Mouse (Mus musculus) intestine, embryonic 15.5 days (tissue): Measurements from ENCODE around the gene Slc25a22. TPM values are rescaled to one million over a fixed set of nuclear protein-coding genes. Genes with fewer than 3 reads are reported as not detected.

Experiments used
- ATAC-seq: fragments of 200-750 bp; cut with Nextera tagmentation; 2 replicates; pipeline ENCODE4 v1.8.0; 2017; ENCODE audit warnings: moderate TSS enrichment, moderate library complexity
- H3K27ac ChIP-seq: fragments of 300-500 bp; sonication (generic); 2 replicates; pipeline ENCODE4 v1.5.1; 2015; ENCODE audit warnings: mild to moderate bottlenecking, inconsistent platforms
- H3K27me3 ChIP-seq: fragments of 300-500 bp; sonication (generic); replicated peaks from 2 replicates; pipeline ENCODE4 v1.6.1; 2015; ENCODE audit warnings: inconsistent platforms
- H3K36me3 ChIP-seq: fragments of 300-500 bp; sonication (generic); 2 replicates; pipeline ENCODE4 v1.6.1; 2015; ENCODE audit warnings: inconsistent platforms
- H3K4me1 ChIP-seq: fragments of 300-500 bp; sonication (generic); replicated peaks from 2 replicates; pipeline ENCODE4 v1.6.1; 2015; ENCODE audit warnings: inconsistent platforms
- H3K4me2 ChIP-seq: fragments of 300-500 bp; sonication (generic); replicated peaks from 2 replicates; pipeline ENCODE4 v1.6.1; 2015; ENCODE audit warnings: mild to moderate bottlenecking, inconsistent platforms
- H3K4me3 ChIP-seq: fragments of 300-500 bp; sonication (generic); replicated peaks from 2 replicates; pipeline ENCODE4 v1.5.1; 2015; ENCODE audit warnings: inconsistent platforms
- H3K9ac ChIP-seq: fragments of 300-500 bp; sonication (generic); 2 replicates; pipeline ENCODE4 v1.6.1; 2015; ENCODE audit warnings: inconsistent platforms
- H3K9me3 ChIP-seq: fragments of 300-500 bp; sonication (generic); 2 replicates; pipeline ENCODE4 v1.6.1; 2016; ENCODE audit warnings: inconsistent platforms
- WGBS: fragments of 180-500 bp; shearing (Covaris S2); methylation state at CpG from one replicate; pipeline ENCODE4 v1.1.7; 2015; 5-methylcytosine and 5-hydroxymethylcytosine counted together
- polyA plus RNA-seq: library from polyadenylated mRNA; unstranded; fragments of >200 nt; fragmentation: Nextera tagmentation; extraction: Ambion mirVana; gene quantifications from 2 replicates; pipeline ENCODE4 v1.2.1, GENCODE M21; 2015

The Slc25a22 gene
- polyA plus RNA-seq, 1 experiment from 2014 or later, result 28.5 TPM

DNA sequence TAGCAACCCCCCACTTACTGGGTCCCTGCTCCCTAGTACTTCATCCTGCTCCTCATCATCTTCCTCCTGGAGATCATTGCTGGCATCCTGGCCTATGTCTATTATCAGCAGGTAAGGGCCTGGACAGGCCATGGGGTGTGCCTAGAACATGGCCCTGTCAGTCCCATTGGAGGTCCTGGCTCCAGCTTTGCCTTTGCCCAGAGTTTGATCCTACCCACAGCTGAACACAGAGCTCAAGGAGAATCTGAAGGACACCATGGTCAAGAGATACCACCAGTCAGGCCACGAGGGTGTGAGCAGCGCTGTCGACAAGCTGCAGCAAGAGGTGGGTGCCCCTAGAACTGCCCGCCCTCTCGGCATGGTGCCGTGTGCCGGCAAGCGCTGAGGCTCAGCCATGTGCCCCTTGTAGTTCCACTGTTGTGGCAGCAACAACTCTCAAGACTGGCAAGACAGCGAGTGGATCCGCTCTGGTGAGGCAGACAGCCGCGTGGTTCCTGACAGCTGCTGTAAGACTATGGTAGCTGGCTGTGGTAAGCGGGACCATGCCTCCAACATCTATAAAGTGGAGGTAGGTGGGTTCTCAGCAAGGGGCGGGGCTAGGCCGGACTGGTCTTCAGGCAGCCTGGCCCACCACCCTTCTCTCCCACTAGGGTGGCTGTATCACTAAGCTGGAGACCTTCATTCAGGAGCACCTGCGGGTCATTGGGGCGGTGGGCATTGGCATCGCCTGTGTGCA is 32.4 kb upstream of the Slc25a22 start:
- H3K4me2 ChIP-seq, result 0 out of 2 replicates have a peak overlapping the region, but pooled peaks have one; percentile 86

DNA sequence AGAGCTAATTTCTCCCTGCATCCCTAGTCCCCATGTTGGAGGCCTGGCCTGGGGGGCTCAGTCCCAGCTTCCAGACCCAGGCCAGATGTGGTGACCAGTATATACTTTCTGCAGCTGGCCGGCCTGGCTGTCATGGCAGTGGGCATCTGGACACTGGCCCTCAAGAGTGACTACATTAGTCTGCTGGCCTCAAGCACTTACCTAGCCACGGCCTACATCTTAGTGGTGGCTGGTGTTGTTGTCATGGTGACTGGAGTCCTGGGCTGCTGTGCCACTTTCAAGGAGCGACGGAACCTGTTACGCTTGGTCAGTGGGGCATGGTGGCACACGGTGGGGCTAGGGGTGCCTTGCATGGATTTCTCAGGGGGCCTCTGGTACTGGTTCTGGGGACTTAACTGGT is 31.7 kb upstream of the Slc25a22 start:
- Histone ChIP-seq H3K9ac (peak overlapping the region; percentile 82), H3K36me3 (peaks cover 22% of the 10 kb centered on the region), H3K4me3 (peak overlapping the region; percentile 82; the same call in 1 of the 2 replicates), H3K9me3 (no peaks in the 10 kb centered on the region), H3K4me2 (peak overlapping the region; percentile 86), H3K27me3 (peaks cover 12% of the 10 kb centered on the region), H3K4me1 (peaks cover 51% of the 10 kb centered on the region), H3K27ac (peak overlapping the region; percentile 89)
- no peak for ATAC-seq
- WGBS, result 85% methylated on average over 6 of the region's 6 CpGs

More for the DNA sequence above, 32.4 kb upstream of the Slc25a22 start:
- peaks cover 4% of the 10 kb centered on the region; the same call in 1 of the 2 replicates for H3K27me3 ChIP-seq
- H3K4me1 ChIP-seq, result peaks cover 46% of the 10 kb centered on the region
- H3K9ac ChIP-seq, result peak overlapping the region; percentile 82; the same call in 1 of the 2 replicates
- H3K4me3 ChIP-seq, result no peak overlapping the region
- no peaks in the 10 kb centered on the region for H3K9me3 ChIP-seq
- H3K36me3 ChIP-seq, result peaks cover 22% of the 10 kb centered on the region
- no peak for ATAC-seq
- 90% methylated on average over 18 of the region's 18 CpGs for WGBS
- no peak overlapping the region for H3K27ac ChIP-seq

- H3K9me3 ChIP-seq, result no peaks in the 10 kb centered on the region
- H3K4me3 ChIP-seq, result peak overlapping the region; percentile 82
- peak; percentile 74 for ATAC-seq
- H3K9ac ChIP-seq, result peak overlapping the region; percentile 82
- peak overlapping the region; percentile 89 for H3K27ac ChIP-seq
- peaks cover 18% of the 10 kb centered on the region for H3K27me3 ChIP-seq
- WGBS, result 3% methylated on average over 8 of the region's 8 CpGs
- H3K36me3 ChIP-seq, result peaks cover 22% of the 10 kb centered on the region
- H3K4me1 ChIP-seq, result peaks cover 47% of the 10 kb centered on the region
- peak overlapping the region; percentile 86 for H3K4me2 ChIP-seq
Observed at GRCm38 (mm10) chr7:141468522-141469211, 31.0 kb upstream of the Slc25a22 start.

DNA sequence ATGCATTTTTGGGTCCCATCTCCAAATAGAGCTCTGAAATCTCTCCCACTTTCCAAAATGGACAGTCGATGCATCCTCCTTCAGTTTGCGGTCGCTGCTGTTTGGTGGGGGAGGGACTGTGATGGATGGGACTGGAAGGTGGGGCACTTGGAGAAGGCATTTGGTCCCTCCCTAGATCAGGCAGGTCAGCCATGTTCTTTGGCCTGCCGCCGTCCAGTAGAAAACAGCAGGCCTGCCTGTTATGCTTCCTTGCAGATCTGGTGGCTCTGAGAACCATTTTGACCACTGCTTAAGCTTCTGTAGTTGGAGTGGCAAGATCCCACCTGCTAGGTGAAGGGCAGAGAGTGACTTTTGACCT is 30.5 kb upstream of the Slc25a22 start:
- Histone ChIP-seq H3K9ac (peak overlapping the region; percentile 82), H3K36me3 (peaks cover 22% of the 10 kb centered on the region), H3K27ac (peak overlapping the region; percentile 89), H3K9me3 (no peaks in the 10 kb centered on the region), H3K27me3 (peaks cover 24% of the 10 kb centered on the region), H3K4me1 (peaks cover 42% of the 10 kb centered on the region), H3K4me3 (peak overlapping the region; percentile 82), H3K4me2 (peak overlapping the region; percentile 86)
- 11% methylated on average over 5 of the region's 5 CpGs for WGBS
- ATAC-seq, result peak; percentile 27

DNA sequence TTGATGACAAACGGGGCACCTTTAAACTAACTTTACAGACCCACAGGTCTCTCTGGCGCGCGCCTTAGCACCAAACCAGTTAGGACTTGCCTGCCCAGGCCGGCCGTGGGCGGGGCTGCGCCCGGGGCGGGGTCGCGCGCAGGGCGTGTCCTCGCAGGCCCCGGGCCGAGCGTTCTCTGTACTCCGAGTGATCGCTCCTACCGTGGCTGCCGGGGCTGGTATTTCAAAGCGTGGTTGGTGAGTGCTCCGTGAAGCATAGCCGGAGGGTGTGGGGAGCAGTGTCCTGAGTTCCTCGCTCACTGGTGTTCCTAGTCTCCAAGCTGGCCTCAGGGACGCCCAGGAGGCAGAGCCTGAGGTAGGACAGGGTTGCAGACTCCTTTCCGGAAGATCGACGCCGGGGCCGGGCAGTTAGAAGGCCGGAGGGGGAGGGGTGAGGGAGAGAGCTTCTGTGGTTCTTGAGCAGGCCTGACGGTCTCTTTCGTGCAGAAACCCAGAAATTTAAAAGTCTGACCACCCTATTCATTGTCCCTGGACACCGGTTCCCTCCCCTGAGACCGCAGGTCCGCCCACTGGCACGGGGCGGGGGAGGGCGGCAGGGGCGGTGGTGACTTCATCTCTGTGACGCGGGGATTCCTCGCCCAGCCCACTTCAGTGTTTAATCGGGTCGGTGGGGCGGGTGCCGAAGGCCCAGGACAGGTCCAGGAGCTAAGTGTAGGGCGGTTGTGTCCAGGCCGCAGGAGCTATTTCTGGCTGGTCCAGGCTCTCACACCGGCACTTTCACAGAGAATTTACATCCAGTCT is 29.7 kb upstream of the Slc25a22 start, which contains the start of gene Cd151:
Gene Cd151, plus strand, starts transcription at position 163 of the 801 bp plus-strand sequence.
- Histone ChIP-seq H3K36me3 (peaks cover 19% of the 10 kb centered on the region), H3K9me3 (no peaks in the 10 kb centered on the region), H3K4me1 (peaks cover 42% of the 10 kb centered on the region), H3K4me2 (peak within 1 kb of the TSS; percentile 86), H3K27ac (peak within 1 kb of the TSS; percentile 89), H3K27me3 (peaks cover 30% of the 10 kb centered on the region), H3K9ac (peak within 1 kb of the TSS; percentile 82), H3K4me3 (peak within 1 kb of the TSS; percentile 82)
- ATAC-seq, result peak; percentile 88
- 2% methylated on average over 52 of the region's 52 CpGs for WGBS

- Histone ChIP-seq H3K27ac (peak overlapping the region; percentile 59; the same call in 1 of the 2 replicates), H3K4me1 (peaks cover 48% of the 10 kb centered on the region), H3K9me3 (no peaks in the 10 kb centered on the region), H3K27me3 (peaks cover 38% of the 10 kb centered on the region), H3K9ac (peak overlapping the region; percentile 82; the same call in 1 of the 2 replicates), H3K4me2 (peak overlapping the region; percentile 86), H3K36me3 (peaks cover 19% of the 10 kb centered on the region), H3K4me3 (peak overlapping the region; percentile 82)
- 65% methylated on average over 10 of the region's 10 CpGs for WGBS
- ATAC-seq, result no peak
Observed at GRCm38 (mm10) chr7:141466607-141467148, 29.0 kb upstream of the Slc25a22 start.

DNA sequence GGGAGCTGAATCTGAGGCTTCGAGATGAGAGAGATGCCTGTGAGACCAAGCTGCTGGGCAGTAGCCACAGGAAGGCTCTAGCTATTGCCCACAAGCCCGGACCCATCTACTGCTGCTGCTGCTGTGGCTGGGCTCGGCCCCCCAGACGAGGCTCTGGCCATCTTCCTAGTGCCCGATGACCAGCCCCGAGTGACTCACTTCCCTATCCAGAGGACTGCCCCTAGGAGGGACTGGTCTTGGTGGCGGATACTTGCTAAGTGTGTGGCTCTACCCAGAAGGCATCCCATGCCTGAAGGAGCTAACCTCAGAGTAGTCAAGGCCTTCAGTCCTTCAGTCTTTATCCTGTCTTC is 28.3 kb upstream of the Slc25a22 start:
- H3K9ac ChIP-seq, result no peak overlapping the region
- no peak overlapping the region for H3K4me3 ChIP-seq
- H3K27me3 ChIP-seq, result peaks cover 44% of the 10 kb centered on the region
- H3K4me2 ChIP-seq, result no peak overlapping the region
- no peak overlapping the region for H3K27ac ChIP-seq
- H3K36me3 ChIP-seq, result peaks cover 13% of the 10 kb centered on the region
- no peaks in the 10 kb centered on the region for H3K9me3 ChIP-seq
- WGBS, result 83% methylated on average over 7 of the region's 7 CpGs
- ATAC-seq, result no peak
- H3K4me1 ChIP-seq, result peaks cover 54% of the 10 kb centered on the region

- Histone ChIP-seq H3K27me3 (peaks cover 47% of the 10 kb centered on the region), H3K9me3 (no peaks in the 10 kb centered on the region), H3K4me3 (no peak overlapping the region), H3K4me2 (no peak overlapping the region), H3K27ac (no peak overlapping the region), H3K36me3 (peaks cover 8% of the 10 kb centered on the region), H3K4me1 (peaks cover 58% of the 10 kb centered on the region), H3K9ac (peak overlapping the region; percentile 21; the same call in 1 of the 2 replicates)
- ATAC-seq, result no peak
- WGBS, result 34% methylated on average over 10 of the region's 10 CpGs
Observed at GRCm38 (mm10) chr7:141465388-141466044, 27.8 kb upstream of the Slc25a22 start.

GRCm38 (mm10) chr7:141464603-141465201 is 27.0 kb upstream of the Slc25a22 start:
- Histone ChIP-seq H3K36me3 (0 out of 2 replicates have a peak, but pooled peaks cover under 1% of the 10 kb centered on the region), H3K9me3 (no peaks in the 10 kb centered on the region), H3K27me3 (peaks cover 47% of the 10 kb centered on the region), H3K4me3 (peak overlapping the region; percentile 11; the same call in 1 of the 2 replicates), H3K27ac (no peak overlapping the region), H3K4me1 (peaks cover 60% of the 10 kb centered on the region), H3K4me2 (peak overlapping the region; percentile 52), H3K9ac (peak overlapping the region; percentile 27; the same call in 1 of the 2 replicates)
- WGBS, result 11% methylated on average over 38 of the region's 38 CpGs
- ATAC-seq, result no peak

DNA sequence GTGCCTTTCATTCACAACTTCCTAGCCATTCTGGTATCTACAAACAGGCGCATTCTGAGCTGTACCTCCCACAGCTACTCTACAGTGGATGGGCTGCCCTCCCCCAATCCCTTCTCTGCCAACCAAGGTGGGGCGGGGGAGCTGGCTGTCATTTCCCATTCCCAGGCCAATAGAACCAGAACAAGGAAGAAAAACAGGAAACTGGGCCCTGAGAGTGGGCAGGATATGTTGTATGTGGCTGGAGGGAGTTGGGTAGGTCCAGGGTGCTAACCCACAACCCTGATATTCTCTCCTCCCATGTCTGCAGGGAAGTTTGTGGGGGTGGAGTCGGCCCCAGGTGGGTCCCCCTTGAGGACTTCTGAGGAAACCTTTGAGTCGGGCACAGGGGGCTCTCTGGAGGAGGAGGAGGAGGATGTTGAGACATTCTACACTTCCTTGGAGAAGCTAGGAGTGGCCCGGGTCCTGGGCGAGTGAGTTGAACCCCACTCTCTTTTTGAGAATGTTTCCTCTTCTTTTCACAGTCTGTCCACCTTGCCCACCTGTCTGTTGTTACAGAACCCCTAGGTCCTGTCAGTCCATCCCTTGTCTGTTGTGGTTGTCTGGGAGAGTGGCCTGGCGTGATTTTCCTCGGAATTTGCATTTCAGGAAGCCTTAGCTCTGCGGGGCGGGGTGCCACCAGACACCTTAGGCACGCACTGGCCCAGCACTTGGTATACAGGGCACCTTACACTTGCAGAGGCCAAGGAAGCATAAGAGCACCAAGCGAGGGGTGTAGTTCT is 26.3 kb upstream of the Slc25a22 start:
- WGBS, result 44% methylated on average over 12 of the region's 12 CpGs
- ATAC-seq, result no peak
- Histone ChIP-seq H3K36me3 (peaks cover 5% of the 10 kb centered on the region), H3K4me1 (peaks cover 53% of the 10 kb centered on the region), H3K9ac (peak overlapping the region; percentile 5; the same call in 1 of the 2 replicates), H3K4me3 (0 out of 2 replicates have a peak overlapping the region, but pooled peaks have one; percentile 11), H3K27me3 (peaks cover 47% of the 10 kb centered on the region), H3K9me3 (no peaks in the 10 kb centered on the region), H3K4me2 (peak overlapping the region; percentile 52), H3K27ac (no peak overlapping the region)
